Mouse (Mus musculus) heart, adult 2 months (tissue): ENCODE measurements around the gene Txlng.

Source experiments
- CTCF ChIP-seq: fragments of 200-600 bp; IDR thresholded peaks from 2 replicates; pipeline ENCODE4 v1.8.1; 2022; ENCODE audit warnings: antibody characterized with exemption, mild to moderate bottlenecking, moderate library complexity
- EP300 ChIP-seq: fragments of 200-500 bp; IDR thresholded peaks from 2 replicates; pipeline ENCODE4 v1.6.1; 2011; ENCODE audit warnings: low read depth, low read length, control low read depth; ENCODE audit not compliant: insufficient read depth
- POLR2A ChIP-seq: fragments of 200-500 bp; IDR thresholded peaks from 2 replicates; pipeline ENCODE4 v1.6.1; 2011; ENCODE audit warnings: mild to moderate bottlenecking, low read depth, low read length, control low read depth; ENCODE audit not compliant: insufficient read depth

- TF ChIP-seq POLR2A = no peak
- no peak for TF ChIP-seq CTCF
- no peak for TF ChIP-seq EP300
These were observed 67.4 kb downstream of the Txlng start for GRCm38 (mm10) chrX:162761716-162762395.
